Mouse (Mus musculus): ENCODE measurements around the gene Tbc1d10c. TPM values are rescaled to one million over a fixed set of nuclear protein-coding genes. Genes with fewer than 3 reads are reported as not detected.

The Tbc1d10c gene
- polyA plus RNA-seq, 1 experiment from 2014 or later, result 1.5 TPM

DNA sequence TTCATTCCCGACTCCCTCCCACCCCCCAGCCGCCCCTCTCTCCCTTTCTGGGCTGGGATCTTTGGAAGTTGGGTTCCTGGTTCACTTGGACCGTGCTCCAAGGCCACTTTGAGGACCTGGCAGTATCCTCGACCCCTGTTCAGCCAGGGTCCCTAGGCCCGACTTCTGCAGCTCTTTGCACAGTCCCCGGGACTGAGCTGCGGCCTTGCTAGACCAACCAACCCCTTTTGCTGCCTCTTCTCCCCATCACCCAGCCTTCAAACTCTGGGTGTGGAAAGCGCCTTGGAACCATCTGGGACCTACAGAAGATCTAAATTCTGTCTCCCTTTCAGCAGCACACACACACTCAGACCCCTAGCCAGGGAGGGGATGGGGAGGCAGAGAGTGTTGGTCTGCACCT lies 42.3 kb downstream of the Tbc1d10c start:
- H3K27ac ChIP-seq (ENCODE audit: poor library complexity, severe bottlenecking), result peak overlapping the region; percentile 75
- peak overlapping the region; percentile 88 for H3K4me2 ChIP-seq
- peak overlapping the region; percentile 97 for H3K9ac ChIP-seq
- WGBS, result under 1% methylated on average over 8 of the region's 8 CpGs
- H3K36me3 ChIP-seq, result peaks cover 39% of the 10 kb centered on the region
- H3K9me3 ChIP-seq (replicated peaks), result 0 out of 2 replicates have a peak, but pooled peaks cover 5% of the 10 kb centered on the region
- peak overlapping the region; percentile 97 for H3K4me3 ChIP-seq
- peaks cover 46% of the 10 kb centered on the region for H3K4me1 ChIP-seq (replicated peaks)
- no peaks in the 10 kb centered on the region for H3K27me3 ChIP-seq (replicated peaks)
- ATAC-seq (ENCODE audit: insufficient number of reproducible peaks, low FRiP score), result peak; percentile 29

GRCm38 (mm10) chr19:4148491-4148806 lies 42.6 kb downstream of the Tbc1d10c start, which contains the start of gene Coro1b:
Gene Coro1b, plus strand, starts transcription at chr19:4148619.
- peaks cover 36% of the 10 kb centered on the region for H3K36me3 ChIP-seq
- 0 out of 2 replicates have a peak, but pooled peaks cover 5% of the 10 kb centered on the region for H3K9me3 ChIP-seq (replicated peaks)
- H3K4me1 ChIP-seq (replicated peaks), result peaks cover 43% of the 10 kb centered on the region
- peak within 1 kb of the TSS; percentile 97 for H3K9ac ChIP-seq
- H3K4me3 ChIP-seq, result peak within 1 kb of the TSS; percentile 97
- peak within 1 kb of the TSS; percentile 88 for H3K4me2 ChIP-seq
- ATAC-seq (ENCODE audit: insufficient number of reproducible peaks, low FRiP score), result peak; percentile 95
- peak within 1 kb of the TSS; percentile 75 for H3K27ac ChIP-seq (ENCODE audit: poor library complexity, severe bottlenecking)
- WGBS, result under 1% methylated on average over 32 of the region's 33 CpGs
- H3K27me3 ChIP-seq (replicated peaks), result no peaks in the 10 kb centered on the region

DNA sequence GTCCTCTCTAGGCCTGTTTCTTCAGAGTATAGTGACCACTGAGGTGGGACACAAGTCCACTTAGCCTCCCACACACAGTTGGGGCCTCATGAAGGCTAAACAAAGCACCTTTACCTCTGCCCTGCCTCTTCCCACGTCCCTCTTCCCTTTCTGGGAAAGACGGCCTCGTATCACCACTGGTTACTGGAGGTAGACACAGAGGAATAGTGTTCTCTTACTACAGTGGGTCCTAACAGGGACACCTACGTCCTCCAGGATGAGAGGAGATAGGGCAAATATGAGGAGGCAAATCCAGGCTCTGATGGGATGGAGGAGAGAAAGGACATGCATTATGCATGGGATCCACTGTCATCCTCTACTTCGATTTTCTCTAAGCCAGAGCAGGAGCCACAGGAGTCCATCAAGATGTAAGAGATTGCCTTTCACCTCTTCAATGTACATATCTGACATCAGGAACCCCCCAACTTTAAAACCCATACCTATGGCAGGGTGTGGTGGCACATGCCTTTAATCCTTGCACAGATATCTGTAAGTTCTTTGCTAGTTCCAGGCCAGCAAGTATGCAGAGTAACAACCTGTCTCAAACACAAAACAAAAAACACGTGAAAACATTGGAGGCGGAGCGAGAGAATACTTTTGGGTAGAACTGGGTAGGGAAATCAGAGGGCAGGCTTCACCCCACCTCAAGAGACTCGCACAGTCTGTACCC lies 43.1 kb downstream of the Tbc1d10c start:
- H3K9me3 ChIP-seq (replicated peaks), result 0 out of 2 replicates have a peak, but pooled peaks cover 5% of the 10 kb centered on the region
- ATAC-seq (ENCODE audit: insufficient number of reproducible peaks, low FRiP score), result no peak
- H3K4me1 ChIP-seq (replicated peaks), result peaks cover 39% of the 10 kb centered on the region
- no peaks in the 10 kb centered on the region for H3K27me3 ChIP-seq (replicated peaks)
- WGBS, result 38% methylated on average over 9 of the region's 9 CpGs
- no peak overlapping the region for H3K27ac ChIP-seq (ENCODE audit: poor library complexity, severe bottlenecking)
- H3K9ac ChIP-seq, result peak overlapping the region; percentile 97; the same call in 1 of the 2 replicates
- H3K4me3 ChIP-seq, result peak overlapping the region; percentile 97
- H3K4me2 ChIP-seq, result peak overlapping the region; percentile 88
- H3K36me3 ChIP-seq, result peaks cover 31% of the 10 kb centered on the region

- Histone ChIP-seq H3K4me1 (replicated peaks) (peaks cover 33% of the 10 kb centered on the region), H3K27ac (ENCODE audit: poor library complexity, severe bottlenecking) (no peak overlapping the region), H3K4me3 (no peak overlapping the region), H3K4me2 (no peak overlapping the region), H3K9ac (no peak overlapping the region), H3K36me3 (peaks cover 23% of the 10 kb centered on the region), H3K9me3 (replicated peaks) (0 out of 2 replicates have a peak, but pooled peaks cover 5% of the 10 kb centered on the region), H3K27me3 (replicated peaks) (no peaks in the 10 kb centered on the region)
- no peak for ATAC-seq (ENCODE audit: insufficient number of reproducible peaks, low FRiP score)
- 56% methylated on average over 3 of the region's 3 CpGs for whole genome bisulfite sequencing
These were observed 44.1 kb downstream of the Tbc1d10c start for GRCm38 (mm10) chr19:4147022-4147405.

GRCm38 (mm10) chr19:4146366-4147021 lies 44.6 kb downstream of the Tbc1d10c start:
- ATAC-seq (ENCODE audit: insufficient number of reproducible peaks, low FRiP score), result no peak
- Histone ChIP-seq H3K27me3 (replicated peaks) (no peaks in the 10 kb centered on the region), H3K36me3 (peaks cover 18% of the 10 kb centered on the region), H3K4me1 (replicated peaks) (peaks cover 28% of the 10 kb centered on the region), H3K9ac (no peak overlapping the region), H3K4me3 (no peak overlapping the region), H3K4me2 (no peak overlapping the region), H3K27ac (ENCODE audit: poor library complexity, severe bottlenecking) (no peak overlapping the region), H3K9me3 (replicated peaks) (0 out of 2 replicates have a peak, but pooled peaks cover 5% of the 10 kb centered on the region)
- 57% methylated on average over 12 of the region's 12 CpGs for WGBS

GRCm38 (mm10) chr19:4145936-4146335 lies 45.1 kb downstream of the Tbc1d10c start:
- Histone ChIP-seq H3K9me3 (replicated peaks) (0 out of 2 replicates have a peak, but pooled peaks cover 5% of the 10 kb centered on the region), H3K36me3 (peaks cover 12% of the 10 kb centered on the region), H3K4me1 (replicated peaks) (peaks cover 23% of the 10 kb centered on the region), H3K9ac (no peak overlapping the region), H3K27me3 (replicated peaks) (no peaks in the 10 kb centered on the region), H3K4me3 (no peak overlapping the region), H3K4me2 (no peak overlapping the region), H3K27ac (ENCODE audit: poor library complexity, severe bottlenecking) (no peak overlapping the region)
- ATAC-seq (ENCODE audit: insufficient number of reproducible peaks, low FRiP score), result no peak
- 84% methylated on average over 5 of the region's 5 CpGs for WGBS

DNA sequence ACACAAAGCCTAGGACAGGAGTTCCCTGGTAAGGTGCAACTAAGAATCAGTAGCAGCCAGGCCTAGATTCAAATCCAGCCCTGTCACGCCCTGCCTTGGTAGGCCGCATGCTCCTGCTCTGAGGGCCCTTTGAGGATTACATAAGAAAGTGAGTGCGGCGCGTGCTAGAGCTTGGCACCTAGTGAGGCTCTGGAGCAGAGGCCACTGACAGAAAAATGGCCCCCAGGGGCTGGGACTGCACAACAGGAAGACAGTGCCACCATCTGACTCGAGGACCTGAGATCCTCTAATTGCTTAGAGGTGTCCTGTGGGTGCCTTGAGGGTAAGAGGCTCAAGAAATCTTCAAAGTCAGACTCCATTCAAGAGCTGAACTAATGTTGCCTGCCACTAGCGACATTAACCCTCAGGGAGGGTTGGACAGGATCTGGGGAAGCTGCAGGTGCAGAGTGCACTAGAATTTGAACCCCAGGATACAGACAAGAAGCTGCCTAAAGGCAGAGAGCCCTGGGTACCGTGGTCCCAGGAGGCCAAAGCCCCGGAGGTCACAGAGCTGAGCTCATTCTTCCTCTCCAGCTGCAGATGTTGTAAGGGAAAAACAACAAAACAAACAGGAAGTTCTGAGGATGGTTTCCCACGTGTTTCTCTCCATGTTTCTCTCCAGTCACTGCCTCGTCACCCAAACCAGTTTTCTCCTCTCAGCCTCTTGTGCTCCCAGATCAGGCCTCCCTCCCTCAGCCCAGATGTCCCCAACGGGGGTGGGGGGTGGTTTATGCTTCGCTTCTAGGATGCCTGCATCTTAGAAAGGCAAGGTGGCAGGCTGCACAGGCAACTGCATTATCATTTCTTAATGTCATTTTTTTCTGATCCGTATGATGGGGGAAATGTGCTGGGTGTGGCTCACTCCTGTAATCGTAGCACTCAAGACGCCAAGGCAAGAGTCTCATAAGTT lies 46.3 kb downstream of the Tbc1d10c start:
- Histone ChIP-seq H3K27me3 (replicated peaks) (no peaks in the 10 kb centered on the region), H3K9me3 (replicated peaks) (0 out of 2 replicates have a peak, but pooled peaks cover 5% of the 10 kb centered on the region), H3K27ac (ENCODE audit: poor library complexity, severe bottlenecking) (no peak overlapping the region), H3K4me2 (no peak overlapping the region), H3K4me3 (no peak overlapping the region), H3K36me3 (peaks cover 1% of the 10 kb centered on the region; the same call in 1 of the 2 replicates), H3K9ac (no peak overlapping the region), H3K4me1 (replicated peaks) (peaks cover 14% of the 10 kb centered on the region)
- 77% methylated on average over 16 of the region's 16 CpGs for WGBS
- no peak for ATAC-seq (ENCODE audit: insufficient number of reproducible peaks, low FRiP score)

DNA sequence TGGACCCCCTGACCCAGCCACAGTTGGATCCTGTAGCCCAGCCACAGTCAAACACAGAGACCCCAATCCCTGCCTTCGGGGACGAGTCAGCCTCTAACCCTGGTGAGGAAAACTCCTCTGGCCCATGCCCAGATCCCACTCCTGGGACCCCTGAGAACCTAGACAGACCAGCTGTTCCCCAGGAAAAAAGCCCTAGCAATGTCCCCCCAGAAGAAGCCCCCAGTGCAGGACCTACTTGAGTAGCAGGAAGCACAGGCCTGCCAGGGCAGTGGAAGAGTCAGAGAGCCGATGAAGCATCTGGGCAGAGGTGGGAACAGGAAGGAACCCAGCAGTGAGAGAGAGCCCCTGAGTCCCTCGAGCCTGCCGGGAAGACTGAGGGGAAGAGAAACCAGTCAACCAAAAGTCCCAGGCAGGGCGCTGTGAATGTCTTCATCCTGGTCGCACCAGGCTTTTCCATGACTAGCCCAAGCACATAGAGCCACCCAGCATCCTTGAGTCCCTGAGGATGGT lies 47.3 kb downstream of the Tbc1d10c start, which contains the start of gene Cabp4:
TSS of gene Cabp4 (minus strand) at position 275 of the 510 bp plus-strand sequence.
- Histone ChIP-seq H3K4me3 (no peak within 1 kb of the TSS), H3K9ac (no peak within 1 kb of the TSS), H3K36me3 (no peaks in the 10 kb centered on the region), H3K4me2 (no peak within 1 kb of the TSS), H3K4me1 (replicated peaks) (peaks cover 5% of the 10 kb centered on the region), H3K9me3 (replicated peaks) (0 out of 2 replicates have a peak, but pooled peaks cover 5% of the 10 kb centered on the region), H3K27ac (ENCODE audit: poor library complexity, severe bottlenecking) (no peak within 1 kb of the TSS), H3K27me3 (replicated peaks) (no peaks in the 10 kb centered on the region)
- ATAC-seq (ENCODE audit: insufficient number of reproducible peaks, low FRiP score), result no peak
- 72% methylated on average over 7 of the region's 7 CpGs for WGBS

GRCm38 (mm10) chr19:4142416-4143173 lies 48.5 kb downstream of the Tbc1d10c start:
- Histone ChIP-seq H3K36me3 (no peaks in the 10 kb centered on the region), H3K27me3 (replicated peaks) (peaks cover 3% of the 10 kb centered on the region; the same call in 1 of the 2 replicates), H3K9ac (no peak overlapping the region), H3K4me2 (no peak overlapping the region), H3K4me1 (replicated peaks) (no peaks in the 10 kb centered on the region), H3K4me3 (no peak overlapping the region), H3K27ac (ENCODE audit: poor library complexity, severe bottlenecking) (no peak overlapping the region), H3K9me3 (replicated peaks) (0 out of 2 replicates have a peak, but pooled peaks cover 5% of the 10 kb centered on the region)
- WGBS, result 86% methylated on average over 18 of the region's 18 CpGs
- peak; percentile 30; the same call in 1 of the 2 replicates for ATAC-seq (ENCODE audit: insufficient number of reproducible peaks, low FRiP score)

GRCm38 (mm10) chr19:4140147-4140546 lies 50.9 kb downstream of the Tbc1d10c start:
- H3K4me1 ChIP-seq (replicated peaks), result no peaks in the 10 kb centered on the region
- H3K9me3 ChIP-seq (replicated peaks), result no peaks in the 10 kb centered on the region
- H3K4me2 ChIP-seq, result no peak overlapping the region
- no peak overlapping the region for H3K27ac ChIP-seq (ENCODE audit: poor library complexity, severe bottlenecking)
- no peak for ATAC-seq (ENCODE audit: insufficient number of reproducible peaks, low FRiP score)
- H3K27me3 ChIP-seq (replicated peaks), result peaks cover 8% of the 10 kb centered on the region
- no peak overlapping the region for H3K9ac ChIP-seq
- no peak overlapping the region for H3K4me3 ChIP-seq
- WGBS, result 82% methylated on average over 6 of the region's 6 CpGs
- H3K36me3 ChIP-seq, result no peaks in the 10 kb centered on the region

Measured in heart, embryonic 12.5 days (tissue).